Mouse (Mus musculus) kidney, adult 2 months (tissue): ENCODE data around the gene App.

Experiments used
- CTCF ChIP-seq: fragments of 200-500 bp; conservative IDR thresholded peaks from 2 replicates; pipeline ENCODE4 v1.5.1; 2011; ENCODE audit warnings: low read depth, mild to moderate bottlenecking, control low read depth, low read length, moderate library complexity, mixed read lengths; ENCODE audit not compliant: insufficient read depth, insufficient read length
- POLR2A ChIP-seq: fragments of 200-500 bp; IDR thresholded peaks from one replicate; pipeline ENCODE4 v1.6.1; 2011; ENCODE audit warnings: low read depth, low read length, control low read depth

DNA sequence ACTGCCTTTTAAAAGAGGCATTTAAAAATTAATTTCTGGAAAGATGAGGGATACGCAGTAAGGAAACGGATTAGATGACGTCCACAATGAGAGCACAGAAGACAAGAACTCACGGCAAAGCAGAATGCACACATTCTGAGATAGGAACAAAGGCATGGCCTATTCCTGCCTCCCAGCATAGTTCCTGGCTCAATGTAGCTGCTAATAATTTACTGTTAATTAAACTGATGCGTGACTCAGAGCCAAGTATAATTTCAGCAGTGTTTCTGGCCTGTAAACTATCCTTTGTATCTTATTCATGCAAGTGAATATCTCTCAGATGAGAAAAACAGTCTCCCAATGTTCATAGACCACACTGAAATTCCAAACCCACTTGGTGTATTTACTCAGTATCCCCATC, 154.3 kb downstream of the App start:
- TF ChIP-seq CTCF: no peak
- TF ChIP-seq POLR2A: no peak
